Mouse (Mus musculus): Measurements from ENCODE around the gene Dcaf4. TPM values are rescaled to one million over a fixed set of nuclear protein-coding genes. Genes with fewer than 3 reads are reported as not detected.

Gene Dcaf4
- polyA plus RNA-seq, 1 experiment: 19.5 TPM

DNA sequence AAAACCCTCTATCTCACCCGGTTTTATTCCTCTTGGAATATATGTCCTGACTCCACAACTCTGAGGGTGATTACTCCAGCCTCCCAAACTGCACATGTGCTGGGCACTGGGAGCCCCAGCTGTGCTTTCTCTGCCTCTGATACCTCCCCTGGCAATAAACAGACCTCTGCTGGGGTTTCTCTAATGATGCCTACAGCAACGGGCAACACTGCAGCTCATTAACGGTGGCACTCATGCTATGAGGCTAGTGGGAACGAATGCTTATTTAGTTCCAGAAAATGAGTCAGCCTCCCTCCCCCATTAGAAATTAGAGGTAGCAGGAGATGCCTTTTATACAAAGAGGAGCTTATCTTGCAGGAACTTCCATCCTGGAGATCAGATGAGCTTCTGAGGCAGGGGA is 7.5 kb upstream of the Dcaf4 start:
- DNase-seq: no peak
- Histone ChIP-seq H3K4me1 (ENCODE audit: control insufficient read depth, insufficient read depth, low read length) (no peaks in the 10 kb centered on the region), H3K4me3 (replicated peaks; ENCODE audit: extremely low read depth, low read depth, low read length) (no peak overlapping the region)
- WGBS: 24% methylated on average over 4 of the region's 4 CpGs
- TF ChIP-seq POLR2A (IDR thresholded peaks at IDR 0.05; ENCODE audit: borderline replicate concordance, extremely low read depth, low read depth, low read length) (no peak), CTCF (IDR thresholded peaks at IDR 0.05; ENCODE audit: insufficient read depth, low read length) (no peak)

DNA sequence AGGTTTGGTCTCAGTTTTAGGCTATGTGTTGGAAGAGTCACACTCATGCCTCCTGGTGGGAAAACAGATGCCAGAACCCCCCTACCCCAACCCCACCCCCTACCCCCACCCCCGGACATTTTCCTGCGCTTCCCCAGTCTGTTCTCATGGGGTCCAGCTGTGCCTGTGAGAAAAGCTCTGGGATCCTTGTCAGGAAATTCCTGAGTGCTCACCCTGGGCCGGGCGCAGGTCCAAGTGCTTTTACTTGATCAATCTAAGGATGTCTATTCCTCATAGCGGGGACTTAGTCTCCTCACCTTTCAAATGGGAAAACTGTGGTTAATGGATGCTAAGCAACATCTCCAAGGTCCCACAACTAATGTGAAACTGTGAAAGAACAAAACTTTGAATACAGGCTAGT is 7.1 kb upstream of the Dcaf4 start:
- TF ChIP-seq CTCF (IDR thresholded peaks at IDR 0.05; ENCODE audit: insufficient read depth, low read length): no peak
- TF ChIP-seq POLR2A (IDR thresholded peaks at IDR 0.05; ENCODE audit: borderline replicate concordance, extremely low read depth, low read depth, low read length): no peak
- no peak for DNase-seq
- WGBS: 12% methylated on average over 5 of the region's 5 CpGs
- no peaks in the 10 kb centered on the region for H3K4me1 ChIP-seq (ENCODE audit: control insufficient read depth, insufficient read depth, low read length)
- no peak overlapping the region for H3K4me3 ChIP-seq (replicated peaks; ENCODE audit: extremely low read depth, low read depth, low read length)

DNA sequence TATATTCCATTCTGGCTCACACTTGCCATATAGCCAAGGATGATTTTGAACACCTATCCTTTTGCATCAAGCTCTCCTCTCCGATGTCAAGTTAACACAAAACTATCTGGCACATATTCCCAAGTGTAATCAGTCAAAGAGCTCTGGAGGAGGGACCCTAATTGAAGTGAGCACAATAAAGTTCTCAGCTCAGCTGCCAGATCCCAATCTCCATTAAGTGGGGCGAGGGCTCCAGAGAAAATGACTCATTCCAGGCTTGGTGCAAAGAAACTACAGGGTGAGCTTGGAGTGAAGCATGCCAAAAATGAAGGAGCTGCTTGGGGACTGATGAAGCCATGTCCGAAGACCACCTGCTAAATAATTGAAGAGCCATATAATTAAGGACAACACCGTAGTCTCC is 6.0 kb upstream of the Dcaf4 start:
- 69% methylated on average over 4 of the region's 4 CpGs for WGBS
- TF ChIP-seq POLR2A (IDR thresholded peaks at IDR 0.05; ENCODE audit: borderline replicate concordance, extremely low read depth, low read depth, low read length): no peak
- TF ChIP-seq CTCF (IDR thresholded peaks at IDR 0.05; ENCODE audit: insufficient read depth, low read length): no peak
- H3K4me3 ChIP-seq (replicated peaks; ENCODE audit: extremely low read depth, low read depth, low read length): no peak overlapping the region
- H3K4me1 ChIP-seq (ENCODE audit: control insufficient read depth, insufficient read depth, low read length): no peaks in the 10 kb centered on the region
- no peak for DNase-seq

DNA sequence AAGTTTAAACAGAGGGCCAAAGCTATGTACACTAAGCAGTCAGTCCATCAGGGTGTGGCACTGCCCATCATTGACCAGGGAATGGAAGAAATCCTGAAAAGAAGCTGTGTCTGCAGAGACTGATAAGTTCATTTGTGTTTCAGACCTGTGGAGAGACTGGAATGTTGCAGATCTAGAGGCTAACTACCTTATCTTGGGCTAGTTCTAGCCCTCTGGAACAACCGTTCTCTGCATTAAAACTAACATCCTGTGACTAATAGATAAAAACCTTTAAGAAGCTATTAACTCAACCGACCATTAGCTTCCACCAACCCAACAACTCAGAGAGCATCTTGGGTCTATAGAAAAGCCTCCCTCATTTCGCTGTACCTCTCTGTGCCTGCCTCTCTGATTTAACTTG is 2.7 kb upstream of the Dcaf4 start:
- DNase-seq: no peak
- no peak overlapping the region for H3K4me3 ChIP-seq (replicated peaks; ENCODE audit: extremely low read depth, low read depth, low read length)
- H3K4me1 ChIP-seq (ENCODE audit: control insufficient read depth, insufficient read depth, low read length): no peaks in the 10 kb centered on the region
- TF ChIP-seq CTCF (IDR thresholded peaks at IDR 0.05; ENCODE audit: insufficient read depth, low read length): no peak
- no peak for TF ChIP-seq POLR2A (IDR thresholded peaks at IDR 0.05; ENCODE audit: borderline replicate concordance, extremely low read depth, low read depth, low read length)
- WGBS: 70% methylated on average over 3 of the region's 3 CpGs

DNA sequence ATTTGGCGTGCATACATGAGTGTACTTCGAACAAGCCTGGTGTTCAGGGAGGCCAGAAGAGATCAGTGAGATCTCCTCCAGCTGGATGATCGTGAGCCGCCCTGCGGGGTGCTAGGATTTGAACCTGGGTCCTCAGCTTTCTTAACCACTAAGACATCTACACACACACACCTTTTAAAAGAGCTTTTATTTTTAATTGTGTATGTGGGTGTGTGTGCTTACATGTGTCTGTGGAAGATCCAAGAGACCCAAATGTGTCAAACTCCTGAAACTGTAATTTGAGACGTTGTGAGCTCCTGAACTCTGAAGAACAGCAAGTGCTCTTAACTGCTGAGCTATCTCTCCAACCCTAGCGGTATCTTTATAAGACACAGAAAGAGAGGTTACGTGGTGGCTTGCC is 817 bp downstream of the Dcaf4 start:
- WGBS: 40% methylated on average over 8 of the region's 8 CpGs
- Histone ChIP-seq H3K4me3 (replicated peaks; ENCODE audit: extremely low read depth, low read depth, low read length) (no peak overlapping the region), H3K4me1 (ENCODE audit: control insufficient read depth, insufficient read depth, low read length) (no peaks in the 10 kb centered on the region)
- TF ChIP-seq CTCF (IDR thresholded peaks at IDR 0.05; ENCODE audit: insufficient read depth, low read length) (no peak), POLR2A (IDR thresholded peaks at IDR 0.05; ENCODE audit: borderline replicate concordance, extremely low read depth, low read depth, low read length) (no peak)
- no peak for DNase-seq

DNA sequence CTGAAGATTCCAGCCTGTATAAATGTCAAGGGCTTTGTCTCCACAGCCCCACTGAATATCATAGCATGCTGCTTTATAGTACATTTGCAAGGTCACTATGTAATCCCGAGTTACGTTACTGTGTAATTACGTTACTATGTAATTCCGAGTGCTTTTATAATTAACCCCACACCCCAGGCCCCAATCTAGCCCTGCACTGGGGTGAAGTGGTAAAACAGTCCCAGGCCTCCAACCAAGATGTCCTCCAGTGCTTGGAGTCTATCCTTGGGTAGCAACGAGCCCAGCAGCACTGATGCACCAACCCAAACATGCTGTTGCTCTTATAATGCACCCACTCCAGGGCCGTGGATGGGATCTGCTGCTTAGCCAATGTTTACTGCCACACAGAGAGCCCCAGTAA is 2.8 kb downstream of the Dcaf4 start:
- DNase-seq: no peak
- H3K4me1 ChIP-seq (ENCODE audit: control insufficient read depth, insufficient read depth, low read length): no peaks in the 10 kb centered on the region
- no peak overlapping the region for H3K4me3 ChIP-seq (replicated peaks; ENCODE audit: extremely low read depth, low read depth, low read length)
- TF ChIP-seq POLR2A (IDR thresholded peaks at IDR 0.05; ENCODE audit: borderline replicate concordance, extremely low read depth, low read depth, low read length): no peak
- TF ChIP-seq CTCF (IDR thresholded peaks at IDR 0.05; ENCODE audit: insufficient read depth, low read length): no peak
- 90% methylated on average over 6 of the region's 6 CpGs for WGBS

DNA sequence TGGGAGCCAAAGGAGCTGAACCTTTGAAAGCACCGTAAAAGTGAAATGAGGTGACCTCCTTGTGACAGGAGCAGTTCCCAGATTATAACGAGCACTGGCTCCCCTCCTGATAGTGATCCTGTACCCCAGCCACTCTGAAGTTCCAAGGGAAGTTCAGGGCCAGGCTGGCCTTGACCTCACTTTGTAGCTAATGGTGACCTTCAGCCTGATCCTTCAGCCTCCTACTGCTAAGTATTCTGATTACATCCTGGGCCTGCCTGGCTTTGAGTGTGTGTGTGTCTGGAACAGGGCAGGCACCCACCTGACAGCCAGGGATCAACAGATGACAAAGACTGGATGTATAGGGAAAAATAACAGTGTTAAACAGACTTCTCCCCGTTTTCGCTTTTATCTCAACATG is 3.6 kb downstream of the Dcaf4 start:
- DNase-seq: no peak
- WGBS: 77% methylated on average over 4 of the region's 4 CpGs
- Histone ChIP-seq H3K4me3 (replicated peaks; ENCODE audit: extremely low read depth, low read depth, low read length) (no peak overlapping the region), H3K4me1 (ENCODE audit: control insufficient read depth, insufficient read depth, low read length) (no peaks in the 10 kb centered on the region)
- TF ChIP-seq POLR2A (IDR thresholded peaks at IDR 0.05; ENCODE audit: borderline replicate concordance, extremely low read depth, low read depth, low read length) (no peak), CTCF (IDR thresholded peaks at IDR 0.05; ENCODE audit: insufficient read depth, low read length) (no peak)

DNA sequence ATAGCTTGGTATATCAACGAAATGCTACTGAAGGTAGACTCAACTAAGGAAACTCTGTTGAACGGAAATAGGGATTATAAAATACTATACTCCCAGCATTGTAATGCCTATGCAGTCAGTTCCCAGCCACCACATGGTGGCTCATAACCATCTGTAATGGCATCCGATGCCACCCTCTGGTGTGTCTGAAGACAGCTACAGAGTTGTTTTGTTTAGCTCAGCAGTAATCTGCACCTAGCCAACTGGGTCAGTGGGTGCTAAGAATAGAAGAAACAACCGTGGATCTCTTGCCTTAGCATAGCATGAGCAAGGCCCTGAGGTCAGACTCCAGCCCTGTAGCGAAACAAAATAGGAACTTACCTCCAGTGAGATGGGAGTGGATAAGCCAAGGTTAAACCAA is 4.1 kb downstream of the Dcaf4 start:
- 75% methylated on average over 5 of the region's 5 CpGs for WGBS
- TF ChIP-seq POLR2A (IDR thresholded peaks at IDR 0.05; ENCODE audit: borderline replicate concordance, extremely low read depth, low read depth, low read length) (no peak), CTCF (IDR thresholded peaks at IDR 0.05; ENCODE audit: insufficient read depth, low read length) (no peak)

DNA sequence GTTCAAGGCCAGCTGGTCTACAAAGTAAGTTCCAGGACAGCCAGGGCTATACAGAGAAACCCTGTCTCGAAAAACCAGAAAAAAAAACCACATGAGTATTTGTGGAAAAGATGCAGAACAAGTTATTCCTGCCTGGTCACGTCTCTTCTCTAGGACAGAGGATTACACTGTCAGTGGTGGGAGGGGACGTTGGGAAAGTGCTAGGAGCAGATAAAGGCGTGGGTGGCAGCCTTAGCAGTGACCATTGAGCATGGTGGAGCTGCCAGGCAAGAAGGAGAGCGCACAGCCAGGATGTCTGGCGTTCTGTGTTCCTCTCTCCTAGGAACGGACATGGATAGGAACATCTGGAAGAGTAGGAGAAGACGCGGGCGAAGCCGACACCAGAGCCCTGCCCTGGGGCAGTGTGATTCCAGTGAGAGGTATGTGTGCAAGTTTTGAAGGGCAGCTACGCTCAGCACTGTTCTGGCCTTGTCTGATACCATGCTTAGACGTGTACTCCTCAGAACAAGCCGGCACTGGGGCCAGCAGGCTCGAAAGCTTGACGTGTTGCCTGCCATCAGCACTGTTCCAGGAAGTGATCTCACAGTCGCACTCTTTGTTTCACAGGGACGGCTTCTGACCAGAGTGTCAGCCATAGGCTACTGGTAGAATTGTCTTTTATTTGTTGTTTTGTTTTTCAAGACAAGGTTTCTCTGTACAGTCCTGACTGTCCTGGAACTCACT is 5.7 kb downstream of the Dcaf4 start:
- Histone ChIP-seq H3K4me1 (ENCODE audit: control insufficient read depth, insufficient read depth, low read length) (no peaks in the 10 kb centered on the region), H3K4me3 (replicated peaks; ENCODE audit: extremely low read depth, low read depth, low read length) (no peak overlapping the region)
- no peak for TF ChIP-seq CTCF (IDR thresholded peaks at IDR 0.05; ENCODE audit: insufficient read depth, low read length)
- no peak for TF ChIP-seq POLR2A (IDR thresholded peaks at IDR 0.05; ENCODE audit: borderline replicate concordance, extremely low read depth, low read depth, low read length)
- no peak for DNase-seq
- 59% methylated on average over 18 of the region's 18 CpGs for WGBS

More for the DNA sequence above, 4.1 kb downstream of the Dcaf4 start:
- Histone ChIP-seq H3K4me1 (ENCODE audit: control insufficient read depth, insufficient read depth, low read length) (no peaks in the 10 kb centered on the region), H3K4me3 (replicated peaks; ENCODE audit: extremely low read depth, low read depth, low read length) (no peak overlapping the region)
- no peak for DNase-seq

DNA sequence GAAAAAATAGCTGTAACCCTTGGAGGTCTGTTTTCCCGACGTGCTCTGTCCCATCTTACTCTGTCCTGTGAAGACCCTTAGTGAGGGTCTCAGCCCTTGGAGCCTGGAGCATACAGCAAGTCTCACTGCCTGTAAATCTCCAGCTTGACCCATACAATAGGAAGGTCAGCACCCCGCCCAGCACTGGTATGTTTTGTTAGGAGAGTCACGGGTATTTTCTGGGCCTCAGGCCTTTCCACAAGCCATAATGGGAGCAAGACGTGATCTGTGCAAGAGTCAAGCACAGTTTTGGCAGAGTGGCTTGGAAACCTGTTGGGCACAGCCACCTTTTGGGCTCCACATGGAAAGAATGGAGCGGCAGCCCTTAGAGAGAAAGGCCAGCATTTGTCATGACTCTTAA is 7.5 kb downstream of the Dcaf4 start:
- TF ChIP-seq CTCF (IDR thresholded peaks at IDR 0.05; ENCODE audit: insufficient read depth, low read length) (no peak), POLR2A (IDR thresholded peaks at IDR 0.05; ENCODE audit: borderline replicate concordance, extremely low read depth, low read depth, low read length) (no peak)
- 70% methylated on average over 6 of the region's 6 CpGs for WGBS
- DNase-seq: no peak
- Histone ChIP-seq H3K4me1 (ENCODE audit: control insufficient read depth, insufficient read depth, low read length) (no peaks in the 10 kb centered on the region), H3K4me3 (replicated peaks; ENCODE audit: extremely low read depth, low read depth, low read length) (no peak overlapping the region)
